Mouse (Mus musculus): Measurements from ENCODE around the gene Aars2. TPM values are rescaled to one million over a fixed set of nuclear protein-coding genes. Genes with fewer than 3 reads are reported as not detected.

Aars2 gene
- polyA plus RNA-seq, 1 experiment, result 10.5 TPM

GRCm38 (mm10) chr17:45485581-45485980 lies 21.1 kb upstream of the Aars2 start:
- Histone ChIP-seq H3K27me3 (ENCODE audit: control insufficient read depth, insufficient read depth, low read length) (no peaks in the 10 kb centered on the region), H3K36me3 (ENCODE audit: control insufficient read depth, insufficient read depth, low read length) (no peaks in the 10 kb centered on the region), H3K27ac (ENCODE audit: insufficient read depth, low read depth, low read length) (no peak overlapping the region), H3K4me3 (ENCODE audit: low read depth, low read length) (no peak overlapping the region), H3K4me1 (ENCODE audit: control insufficient read depth, insufficient read depth, insufficient read length, low read length) (no peaks in the 10 kb centered on the region)
- 84% methylated on average over 7 of the region's 7 CpGs for WGBS
- TF ChIP-seq POLR2A (IDR thresholded peaks at IDR 0.05; ENCODE audit: low read depth, low read length), result no peak
- TF ChIP-seq CTCF (IDR thresholded peaks at IDR 0.05; ENCODE audit: extremely low read depth, insufficient read length, insufficient replicate concordance, low read depth, low read length), result no peak

GRCm38 (mm10) chr17:45487216-45487615 lies 19.4 kb upstream of the Aars2 start:
- no peaks in the 10 kb centered on the region for H3K4me1 ChIP-seq (ENCODE audit: control insufficient read depth, insufficient read depth, insufficient read length, low read length)
- H3K27me3 ChIP-seq (ENCODE audit: control insufficient read depth, insufficient read depth, low read length), result no peaks in the 10 kb centered on the region
- no peaks in the 10 kb centered on the region for H3K36me3 ChIP-seq (ENCODE audit: control insufficient read depth, insufficient read depth, low read length)
- TF ChIP-seq CTCF (IDR thresholded peaks at IDR 0.05; ENCODE audit: extremely low read depth, insufficient read length, insufficient replicate concordance, low read depth, low read length), result no peak
- TF ChIP-seq POLR2A (IDR thresholded peaks at IDR 0.05; ENCODE audit: low read depth, low read length), result no peak
- H3K4me3 ChIP-seq (ENCODE audit: low read depth, low read length), result no peak overlapping the region
- H3K27ac ChIP-seq (ENCODE audit: insufficient read depth, low read depth, low read length), result no peak overlapping the region
- 20% methylated on average over 5 of the region's 5 CpGs for WGBS

- Histone ChIP-seq H3K4me1 (ENCODE audit: control insufficient read depth, insufficient read depth, insufficient read length, low read length) (no peaks in the 10 kb centered on the region), H3K27ac (ENCODE audit: insufficient read depth, low read depth, low read length) (no peak overlapping the region), H3K4me3 (ENCODE audit: low read depth, low read length) (no peak overlapping the region), H3K27me3 (ENCODE audit: control insufficient read depth, insufficient read depth, low read length) (no peaks in the 10 kb centered on the region), H3K36me3 (ENCODE audit: control insufficient read depth, insufficient read depth, low read length) (no peaks in the 10 kb centered on the region)
- WGBS, result 79% methylated on average over 23 of the region's 23 CpGs
- TF ChIP-seq POLR2A (IDR thresholded peaks at IDR 0.05; ENCODE audit: low read depth, low read length), result no peak
- TF ChIP-seq CTCF (IDR thresholded peaks at IDR 0.05; ENCODE audit: extremely low read depth, insufficient read length, insufficient replicate concordance, low read depth, low read length), result no peak
These were observed 18.1 kb upstream of the Aars2 start for GRCm38 (mm10) chr17:45488321-45489254.

- WGBS, result 73% methylated on average over 6 of the region's 6 CpGs
- Histone ChIP-seq H3K27ac (ENCODE audit: insufficient read depth, low read depth, low read length) (no peak overlapping the region), H3K4me1 (ENCODE audit: control insufficient read depth, insufficient read depth, insufficient read length, low read length) (no peaks in the 10 kb centered on the region), H3K4me3 (ENCODE audit: low read depth, low read length) (no peak overlapping the region), H3K27me3 (ENCODE audit: control insufficient read depth, insufficient read depth, low read length) (no peaks in the 10 kb centered on the region), H3K36me3 (ENCODE audit: control insufficient read depth, insufficient read depth, low read length) (no peaks in the 10 kb centered on the region)
- TF ChIP-seq POLR2A (IDR thresholded peaks at IDR 0.05; ENCODE audit: low read depth, low read length) (no peak), CTCF (IDR thresholded peaks at IDR 0.05; ENCODE audit: extremely low read depth, insufficient read length, insufficient replicate concordance, low read depth, low read length) (no peak)
These were observed 16.9 kb upstream of the Aars2 start for GRCm38 (mm10) chr17:45489736-45490135.

GRCm38 (mm10) chr17:45490532-45491154 lies 16.0 kb upstream of the Aars2 start:
- Histone ChIP-seq H3K4me3 (ENCODE audit: low read depth, low read length) (no peak overlapping the region), H3K4me1 (ENCODE audit: control insufficient read depth, insufficient read depth, insufficient read length, low read length) (peaks cover 2% of the 10 kb centered on the region; the same call in 1 of the 2 replicates), H3K36me3 (ENCODE audit: control insufficient read depth, insufficient read depth, low read length) (no peaks in the 10 kb centered on the region), H3K27ac (ENCODE audit: insufficient read depth, low read depth, low read length) (no peak overlapping the region), H3K27me3 (ENCODE audit: control insufficient read depth, insufficient read depth, low read length) (no peaks in the 10 kb centered on the region)
- no peak for TF ChIP-seq POLR2A (IDR thresholded peaks at IDR 0.05; ENCODE audit: low read depth, low read length)
- TF ChIP-seq CTCF (IDR thresholded peaks at IDR 0.05; ENCODE audit: extremely low read depth, insufficient read length, insufficient replicate concordance, low read depth, low read length), result no peak
- WGBS, result 57% methylated on average over 13 of the region's 13 CpGs

GRCm38 (mm10) chr17:45495398-45495797 lies 11.2 kb upstream of the Aars2 start:
- TF ChIP-seq CTCF (IDR thresholded peaks at IDR 0.05; ENCODE audit: extremely low read depth, insufficient read length, insufficient replicate concordance, low read depth, low read length), result no peak
- H3K27me3 ChIP-seq (ENCODE audit: control insufficient read depth, insufficient read depth, low read length), result no peaks in the 10 kb centered on the region
- no peaks in the 10 kb centered on the region for H3K36me3 ChIP-seq (ENCODE audit: control insufficient read depth, insufficient read depth, low read length)
- peaks cover 5% of the 10 kb centered on the region; the same call in 1 of the 2 replicates for H3K4me1 ChIP-seq (ENCODE audit: control insufficient read depth, insufficient read depth, insufficient read length, low read length)
- 41% methylated on average over 11 of the region's 11 CpGs for WGBS
- H3K27ac ChIP-seq (ENCODE audit: insufficient read depth, low read depth, low read length), result no peak overlapping the region
- no peak overlapping the region for H3K4me3 ChIP-seq (ENCODE audit: low read depth, low read length)

GRCm38 (mm10) chr17:45498397-45498796 lies 8.2 kb upstream of the Aars2 start:
- TF ChIP-seq CTCF (IDR thresholded peaks at IDR 0.05; ENCODE audit: extremely low read depth, insufficient read length, insufficient replicate concordance, low read depth, low read length) (no peak), POLR2A (IDR thresholded peaks at IDR 0.05; ENCODE audit: low read depth, low read length) (no peak)
- WGBS, result 86% methylated on average over 13 of the region's 13 CpGs
- H3K4me3 ChIP-seq (ENCODE audit: low read depth, low read length), result no peak overlapping the region
- no peaks in the 10 kb centered on the region for H3K27me3 ChIP-seq (ENCODE audit: control insufficient read depth, insufficient read depth, low read length)
- H3K4me1 ChIP-seq (ENCODE audit: control insufficient read depth, insufficient read depth, insufficient read length, low read length), result peaks cover 5% of the 10 kb centered on the region; the same call in 1 of the 2 replicates
- H3K36me3 ChIP-seq (ENCODE audit: control insufficient read depth, insufficient read depth, low read length), result no peaks in the 10 kb centered on the region
- no peak overlapping the region for H3K27ac ChIP-seq (ENCODE audit: insufficient read depth, low read depth, low read length)

All from small intestine, adult 2 months (tissue).